Mouse (Mus musculus): ENCODE results near the gene Defb20.

Defb20 gene

GRCm38 (mm10) chr2:152472434-152472833 lies 4.4 kb upstream of the Defb20 start:
- H3K4me3 ChIP-seq (replicated peaks; ENCODE audit: low read length) = no peak overlapping the region
- H3K9me3 ChIP-seq (ENCODE audit: low read length) = no peaks in the 10 kb centered on the region
- H3K27me3 ChIP-seq (ENCODE audit: insufficient read depth, low read length) = no peaks in the 10 kb centered on the region
- no peaks in the 10 kb centered on the region for H3K36me3 ChIP-seq (ENCODE audit: insufficient read depth, low read length)
- TF ChIP-seq POU5F1 (IDR thresholded peaks at IDR 0.05; ENCODE audit: borderline replicate concordance, low read length) (no peak), CTCF (conservative IDR thresholded peaks at IDR 0.05; ENCODE audit: low read length) (no peak), NANOG (IDR thresholded peaks at IDR 0.05; ENCODE audit: borderline replicate concordance, low read length) (no peak)
- H3K4me1 ChIP-seq (replicated peaks; ENCODE audit: low read depth, low read length) = peaks cover 4% of the 10 kb centered on the region; the same call in 1 of the 2 replicates

GRCm38 (mm10) chr2:152480881-152481280 lies 4.0 kb downstream of the Defb20 start:
- Histone ChIP-seq H3K9me3 (ENCODE audit: low read length) (peaks cover 18% of the 10 kb centered on the region), H3K4me3 (replicated peaks; ENCODE audit: low read length) (no peak overlapping the region), H3K4me1 (replicated peaks; ENCODE audit: low read depth, low read length) (no peaks in the 10 kb centered on the region), H3K27me3 (ENCODE audit: insufficient read depth, low read length) (no peaks in the 10 kb centered on the region), H3K36me3 (ENCODE audit: insufficient read depth, low read length) (no peaks in the 10 kb centered on the region)
- TF ChIP-seq NANOG (IDR thresholded peaks at IDR 0.05; ENCODE audit: borderline replicate concordance, low read length) = no peak
- no peak for TF ChIP-seq POU5F1 (IDR thresholded peaks at IDR 0.05; ENCODE audit: borderline replicate concordance, low read length)
- no peak for TF ChIP-seq CTCF (conservative IDR thresholded peaks at IDR 0.05; ENCODE audit: low read length)

- peaks cover 21% of the 10 kb centered on the region for H3K9me3 ChIP-seq (ENCODE audit: low read length)
- H3K4me3 ChIP-seq (replicated peaks; ENCODE audit: low read length) = no peak overlapping the region
- H3K4me1 ChIP-seq (replicated peaks; ENCODE audit: low read depth, low read length) = no peaks in the 10 kb centered on the region
- TF ChIP-seq POU5F1 (IDR thresholded peaks at IDR 0.05; ENCODE audit: borderline replicate concordance, low read length) = no peak
- TF ChIP-seq CTCF (conservative IDR thresholded peaks at IDR 0.05; ENCODE audit: low read length) = no peak
- no peak for TF ChIP-seq NANOG (IDR thresholded peaks at IDR 0.05; ENCODE audit: borderline replicate concordance, low read length)
- H3K36me3 ChIP-seq (ENCODE audit: insufficient read depth, low read length) = no peaks in the 10 kb centered on the region
- no peaks in the 10 kb centered on the region for H3K27me3 ChIP-seq (ENCODE audit: insufficient read depth, low read length)
Measured at GRCm38 (mm10) chr2:152481726-152482125, 4.9 kb downstream of the Defb20 start.

- Histone ChIP-seq H3K4me3 (replicated peaks; ENCODE audit: low read length) (no peak overlapping the region), H3K27me3 (ENCODE audit: insufficient read depth, low read length) (no peaks in the 10 kb centered on the region; the same call in 1 of the 2 replicates), H3K9me3 (ENCODE audit: low read length) (peaks cover 21% of the 10 kb centered on the region), H3K36me3 (ENCODE audit: insufficient read depth, low read length) (no peaks in the 10 kb centered on the region), H3K4me1 (replicated peaks; ENCODE audit: low read depth, low read length) (no peaks in the 10 kb centered on the region)
- TF ChIP-seq POU5F1 (IDR thresholded peaks at IDR 0.05; ENCODE audit: borderline replicate concordance, low read length) = no peak
- peak; percentile 97 for TF ChIP-seq CTCF (conservative IDR thresholded peaks at IDR 0.05; ENCODE audit: low read length)
- no peak for TF ChIP-seq NANOG (IDR thresholded peaks at IDR 0.05; ENCODE audit: borderline replicate concordance, low read length)
Measured at GRCm38 (mm10) chr2:152487024-152487423, 10.2 kb downstream of the Defb20 start.

GRCm38 (mm10) chr2:152490038-152490437 lies 13.2 kb downstream of the Defb20 start, which contains the start of gene Defb22:
Gene Defb22 (minus strand): TSS chr2:152490138.
- Histone ChIP-seq H3K4me1 (replicated peaks; ENCODE audit: low read depth, low read length) (no peaks in the 10 kb centered on the region), H3K4me3 (replicated peaks; ENCODE audit: low read length) (no peak within 1 kb of the TSS), H3K36me3 (ENCODE audit: insufficient read depth, low read length) (no peaks in the 10 kb centered on the region), H3K27me3 (ENCODE audit: insufficient read depth, low read length) (no peaks in the 10 kb centered on the region; the same call in 1 of the 2 replicates), H3K9me3 (ENCODE audit: low read length) (peaks cover 11% of the 10 kb centered on the region)
- TF ChIP-seq POU5F1 (IDR thresholded peaks at IDR 0.05; ENCODE audit: borderline replicate concordance, low read length) (no peak), CTCF (conservative IDR thresholded peaks at IDR 0.05; ENCODE audit: low read length) (no peak), NANOG (IDR thresholded peaks at IDR 0.05; ENCODE audit: borderline replicate concordance, low read length) (no peak)

- Histone ChIP-seq H3K9me3 (ENCODE audit: low read length) (no peaks in the 10 kb centered on the region), H3K4me1 (replicated peaks; ENCODE audit: low read depth, low read length) (0 out of 2 replicates have a peak, but pooled peaks cover 3% of the 10 kb centered on the region), H3K4me3 (replicated peaks; ENCODE audit: low read length) (no peak overlapping the region), H3K36me3 (ENCODE audit: insufficient read depth, low read length) (no peaks in the 10 kb centered on the region), H3K27me3 (ENCODE audit: insufficient read depth, low read length) (no peaks in the 10 kb centered on the region; the same call in 1 of the 2 replicates)
- TF ChIP-seq NANOG (IDR thresholded peaks at IDR 0.05; ENCODE audit: borderline replicate concordance, low read length) (no peak), POU5F1 (IDR thresholded peaks at IDR 0.05; ENCODE audit: borderline replicate concordance, low read length) (no peak), CTCF (conservative IDR thresholded peaks at IDR 0.05; ENCODE audit: low read length) (no peak)
Measured at GRCm38 (mm10) chr2:152493151-152493550, 16.3 kb downstream of the Defb20 start.

- Histone ChIP-seq H3K9me3 (ENCODE audit: low read length) (no peaks in the 10 kb centered on the region), H3K27me3 (ENCODE audit: insufficient read depth, low read length) (no peaks in the 10 kb centered on the region), H3K4me3 (replicated peaks; ENCODE audit: low read length) (no peak overlapping the region), H3K36me3 (ENCODE audit: insufficient read depth, low read length) (no peaks in the 10 kb centered on the region), H3K4me1 (replicated peaks; ENCODE audit: low read depth, low read length) (0 out of 2 replicates have a peak, but pooled peaks cover 3% of the 10 kb centered on the region)
- TF ChIP-seq NANOG (IDR thresholded peaks at IDR 0.05; ENCODE audit: borderline replicate concordance, low read length) (no peak), POU5F1 (IDR thresholded peaks at IDR 0.05; ENCODE audit: borderline replicate concordance, low read length) (no peak), CTCF (conservative IDR thresholded peaks at IDR 0.05; ENCODE audit: low read length) (no peak)
Measured at GRCm38 (mm10) chr2:152498020-152498419, 21.2 kb downstream of the Defb20 start.

GRCm38 (mm10) chr2:152500204-152500862 lies 23.5 kb downstream of the Defb20 start:
- TF ChIP-seq NANOG (IDR thresholded peaks at IDR 0.05; ENCODE audit: borderline replicate concordance, low read length) (no peak), POU5F1 (IDR thresholded peaks at IDR 0.05; ENCODE audit: borderline replicate concordance, low read length) (no peak), CTCF (conservative IDR thresholded peaks at IDR 0.05; ENCODE audit: low read length) (no peak)
- no peaks in the 10 kb centered on the region for H3K36me3 ChIP-seq (ENCODE audit: insufficient read depth, low read length)
- H3K4me1 ChIP-seq (replicated peaks; ENCODE audit: low read depth, low read length) = 0 out of 2 replicates have a peak, but pooled peaks cover 3% of the 10 kb centered on the region
- no peaks in the 10 kb centered on the region for H3K9me3 ChIP-seq (ENCODE audit: low read length)
- H3K27me3 ChIP-seq (ENCODE audit: insufficient read depth, low read length) = no peaks in the 10 kb centered on the region
- no peak overlapping the region for H3K4me3 ChIP-seq (replicated peaks; ENCODE audit: low read length)
